11 mouse cellular contexts compared by ENCODE assay signal in genomic region chr6:83014482-83015466, GRCm38 (mm10). TPM values are rescaled to one million over a fixed set of nuclear protein-coding genes. Genes with fewer than 3 reads are reported as not detected.
DNase-seq lines count a peak whose midpoint lies in the region; ATAC-seq and TF ChIP-seq lines count a peak whose summit lies in the region.
"Had no signal": no experiment of that assay in that cellular context is flagged by ENCODE, and none has a peak within 500 bp of the region (broad histone marks: within the 10 kb centered on the region; RNA-seq: fewer than 3 reads in every experiment).

No protein-coding gene starts in this region.

- no peak for TF ChIP-seq CTCF in lung, postnatal 0 days (IDR thresholded peaks at IDR 0.05)
- no peak for TF ChIP-seq CTCF in liver, embryonic 14.5 days (IDR thresholded peaks at IDR 0.05; ENCODE audit: low read depth)

- H3K4me3 ChIP-seq in lung, postnatal 0 days (ENCODE audit: low read depth, low read length), result no peak overlapping the region
- H3K4me3 ChIP-seq in brown adipose tissue, adult 24 weeks (ENCODE audit: insufficient read depth, low read depth, low read length), result no peak overlapping the region
- peak overlapping the region; percentile 48 to 49 for H3K4me3 ChIP-seq in liver, embryonic 14.5 days (ENCODE audit: insufficient read depth in 1 of 2, low read depth in 2 of 2, low read length in 2 of 2)
- H3K4me3 ChIP-seq in stomach, embryonic 16.5 days (replicated peaks; ENCODE audit: low read length), result no peak overlapping the region

- no peak overlapping the region for H3K27ac ChIP-seq in lung, postnatal 0 days (ENCODE audit: low read length)
- H3K27ac ChIP-seq in brown adipose tissue, adult 24 weeks (replicated peaks; ENCODE audit: low read depth, low read length), result peak overlapping the region; percentile 34; the same call in 1 of the 2 replicates
- peak overlapping the region; percentile 97 for H3K27ac ChIP-seq in liver, embryonic 14.5 days
- H3K27ac ChIP-seq in stomach, embryonic 16.5 days (ENCODE audit: low read length), result no peak overlapping the region

- no peak for TF ChIP-seq EP300 in lung, postnatal 0 days (IDR thresholded peaks at IDR 0.05)
- TF ChIP-seq EP300 in liver, embryonic 14.5 days (IDR thresholded peaks at IDR 0.05; ENCODE audit: low read depth), result peak; percentile 87

- 61% methylated on average over 12 of the region's 12 CpGs for WGBS in lung, postnatal 0 days
- WGBS in liver, embryonic 14.5 days (ENCODE audit: insufficient replicate concordance), result 11% methylated on average over 12 of the region's 12 CpGs
- WGBS in stomach, embryonic 16.5 days, result 56% methylated on average over 12 of the region's 12 CpGs

- ATAC-seq in lung, postnatal 0 days, result peak; percentile 63
- peak; percentile 94 for ATAC-seq in liver, embryonic 14.5 days (ENCODE audit: insufficient read depth)
- peak; percentile 71 for ATAC-seq in stomach, embryonic 16.5 days (ENCODE audit: insufficient read depth, low FRiP score)

- no peak overlapping the region for H3K9ac ChIP-seq in lung, postnatal 0 days (replicated peaks; ENCODE audit: low read depth)
- H3K9ac ChIP-seq in liver, embryonic 14.5 days (replicated peaks), result peak overlapping the region; percentile 65
- no peak overlapping the region for H3K9ac ChIP-seq in stomach, embryonic 16.5 days (ENCODE audit: low read length)

- peak; percentile 36 for DNase-seq in lung, postnatal 0 days (ENCODE audit: low spot score)
- DNase-seq in lung, postnatal 36 days, result no peak
- peak; percentile 87 to 89 (median 89) for DNase-seq in liver, embryonic 14.5 days (ENCODE audit: low read depth in 3 of 3, low spot score in 3 of 3)
- no peak for DNase-seq in kidney, adult 9 months
- DNase-seq in cerebellum, adult 9-11 months, result no peak
- DNase-seq: cerebellum, adult 9-10 months; heart, adult 18-20 months; kidney, adult 18-20 months; lung, adult 18-20 months had no signal

- no peaks in the 10 kb centered on the region for H3K9me3 ChIP-seq in lung, postnatal 0 days (ENCODE audit: low read length)
- no peaks in the 10 kb centered on the region for H3K9me3 ChIP-seq in liver, embryonic 14.5 days (ENCODE audit: control insufficient read depth, low read length)
- H3K9me3 ChIP-seq in stomach, embryonic 16.5 days (replicated peaks; ENCODE audit: control insufficient read depth, low read length), result no peaks in the 10 kb centered on the region

- no peaks in the 10 kb centered on the region for H3K27me3 ChIP-seq in lung, postnatal 0 days (replicated peaks; ENCODE audit: insufficient read depth, low read length)
- no peaks in the 10 kb centered on the region for H3K27me3 ChIP-seq in liver, embryonic 14.5 days (ENCODE audit: control insufficient read depth, insufficient read depth, low read length)
- no peaks in the 10 kb centered on the region for H3K27me3 ChIP-seq in stomach, embryonic 16.5 days (ENCODE audit: control insufficient read depth, insufficient read depth, low read length)

- no peaks in the 10 kb centered on the region for H3K4me1 ChIP-seq in lung, postnatal 0 days (ENCODE audit: insufficient read depth, low read depth, low read length)
- H3K4me1 ChIP-seq in brown adipose tissue, adult 24 weeks (ENCODE audit: control insufficient read depth, insufficient read depth, insufficient read length, low read length), result peaks cover 8% of the 10 kb centered on the region
- peaks cover 76 to 82% of the 10 kb centered on the region in 2 experiments for H3K4me1 ChIP-seq in liver, embryonic 14.5 days (replicated peaks; ENCODE audit: control insufficient read depth in 2 of 2, insufficient read depth in 2 of 2, low read length in 1 of 2)
- peaks cover 13% of the 10 kb centered on the region; the same call in 1 of the 2 replicates for H3K4me1 ChIP-seq in stomach, embryonic 16.5 days (ENCODE audit: control insufficient read depth, insufficient read depth, low read length)

- H3K4me2 ChIP-seq in lung, postnatal 0 days (replicated peaks; ENCODE audit: low read depth, low read length), result no peak overlapping the region
- H3K4me2 ChIP-seq in liver, embryonic 14.5 days (ENCODE audit: low read depth), result peak overlapping the region; percentile 72
- H3K4me2 ChIP-seq in stomach, embryonic 16.5 days (ENCODE audit: low read depth, low read length), result no peak overlapping the region

- H3K36me3 ChIP-seq in lung, postnatal 0 days (ENCODE audit: insufficient read depth, low read length), result no peaks in the 10 kb centered on the region
- no peaks in the 10 kb centered on the region for H3K36me3 ChIP-seq in liver, embryonic 14.5 days (replicated peaks; ENCODE audit: control insufficient read depth, insufficient read depth, low read depth)
- no peaks in the 10 kb centered on the region for H3K36me3 ChIP-seq in stomach, embryonic 16.5 days (ENCODE audit: control insufficient read depth, insufficient read depth, low read length)

RNA-seq across cellular contexts. Expression of gene Dok1, which starts 18.5 kb away (rescaled TPM):
- polyA plus RNA-seq in lung, postnatal 0 days (2015; fragmentation: Nextera tagmentation; extraction: Ambion mirVana), result 22.8 and 23.3 TPM in 2 replicates
- polyA plus RNA-seq in brown adipose tissue, adult 24 weeks (2012; ENCODE audit: insufficient read depth, insufficient read length, missing spikeins), result 1.3 and 1.5 TPM in 2 replicates
- 13.9 and 14.9 TPM in 2 replicates for polyA plus RNA-seq in liver, embryonic 14.5 days (2012; rRNA removed)
- 12.7 and 15.7 TPM in 2 replicates for polyA plus RNA-seq in liver, embryonic 14.5 days (2014; fragmentation: Nextera tagmentation; extraction: Ambion mirVana)
- 10.5 and 11.3 TPM in 2 replicates for polyA plus RNA-seq in stomach, embryonic 16.5 days (2015; fragmentation: Nextera tagmentation; extraction: Ambion mirVana)

RNA-seq across cellular contexts. Expression of gene Loxl3, which starts 19.2 kb away (rescaled TPM):
- polyA plus RNA-seq in lung, postnatal 0 days (2015; fragmentation: Nextera tagmentation; extraction: Ambion mirVana), result 10.1 and 11.4 TPM in 2 replicates
- 0.63 and 1.6 TPM in 2 replicates for polyA plus RNA-seq in brown adipose tissue, adult 24 weeks (2012; ENCODE audit: insufficient read depth, insufficient read length, missing spikeins)
- 0.92 and 1.6 TPM in 2 replicates for polyA plus RNA-seq in liver, embryonic 14.5 days (2012; rRNA removed)
- 1.1 TPM in 2 replicates for polyA plus RNA-seq in liver, embryonic 14.5 days (2014; fragmentation: Nextera tagmentation; extraction: Ambion mirVana)
- polyA plus RNA-seq in stomach, embryonic 16.5 days (2015; fragmentation: Nextera tagmentation; extraction: Ambion mirVana), result 19.4 and 19.5 TPM in 2 replicates

RNA-seq across cellular contexts. Expression of gene Aup1, which starts 39.5 kb away (rescaled TPM):
- 201 and 205 TPM in 2 replicates for polyA plus RNA-seq in lung, postnatal 0 days (2015; fragmentation: Nextera tagmentation; extraction: Ambion mirVana)
- 78.0 and 97.2 TPM in 2 replicates for polyA plus RNA-seq in brown adipose tissue, adult 24 weeks (2012; ENCODE audit: insufficient read depth, insufficient read length, missing spikeins)
- polyA plus RNA-seq in liver, embryonic 14.5 days (2012; rRNA removed), result 172 and 269 TPM in 2 replicates
- 128 and 136 TPM in 2 replicates for polyA plus RNA-seq in liver, embryonic 14.5 days (2014; fragmentation: Nextera tagmentation; extraction: Ambion mirVana)
- polyA plus RNA-seq in stomach, embryonic 16.5 days (2015; fragmentation: Nextera tagmentation; extraction: Ambion mirVana), result 228 and 235 TPM in 2 replicates

RNA-seq across cellular contexts. Expression of gene Htra2, which starts 40.3 kb away (rescaled TPM):
- polyA plus RNA-seq in lung, postnatal 0 days (2015; fragmentation: Nextera tagmentation; extraction: Ambion mirVana), result 50.5 and 55.5 TPM in 2 replicates
- 42.8 and 48.9 TPM in 2 replicates for polyA plus RNA-seq in brown adipose tissue, adult 24 weeks (2012; ENCODE audit: insufficient read depth, insufficient read length, missing spikeins)
- 75.7 and 80.9 TPM in 2 replicates for polyA plus RNA-seq in liver, embryonic 14.5 days (2012; rRNA removed)
- 54.3 and 54.9 TPM in 2 replicates for polyA plus RNA-seq in liver, embryonic 14.5 days (2014; fragmentation: Nextera tagmentation; extraction: Ambion mirVana)
- 66.5 and 72.3 TPM in 2 replicates for polyA plus RNA-seq in stomach, embryonic 16.5 days (2015; fragmentation: Nextera tagmentation; extraction: Ambion mirVana)

RNA-seq across cellular contexts. Expression of gene Dqx1, which starts 42.9 kb away (rescaled TPM):
- polyA plus RNA-seq in lung, postnatal 0 days (2015; fragmentation: Nextera tagmentation; extraction: Ambion mirVana), result 1.9 and 2.4 TPM in 2 replicates
- polyA plus RNA-seq in brown adipose tissue, adult 24 weeks (2012; ENCODE audit: insufficient read depth, insufficient read length, missing spikeins), result 0.79 TPM in 1 of 2 replicates, not detected in the other
- polyA plus RNA-seq in liver, embryonic 14.5 days (2012; rRNA removed), result 7.7 and 7.8 TPM in 2 replicates
- polyA plus RNA-seq in liver, embryonic 14.5 days (2014; fragmentation: Nextera tagmentation; extraction: Ambion mirVana), result 2.9 and 3.1 TPM in 2 replicates
- polyA plus RNA-seq in stomach, embryonic 16.5 days (2015; fragmentation: Nextera tagmentation; extraction: Ambion mirVana), result 6.0 and 6.4 TPM in 2 replicates

Comparison
In these comparisons a context has a peak if more than half of its experiments do, and no peak if none do; other contexts are left out.
1. DNase-seq: peak in lung, postnatal 0 days (single experiment) and liver, embryonic 14.5 days (3 of 3); none in lung, postnatal 36 days (single experiment), kidney, adult 9 months (single experiment) and cerebellum, adult 9-11 months (single experiment).
2. H3K27ac ChIP-seq: peak in brown adipose tissue, adult 24 weeks (single experiment) and liver, embryonic 14.5 days (single experiment); none in lung, postnatal 0 days (single experiment) and stomach, embryonic 16.5 days (single experiment).
3. H3K4me3 ChIP-seq: peak in liver, embryonic 14.5 days (2 of 2); none in lung, postnatal 0 days (single experiment), brown adipose tissue, adult 24 weeks (single experiment) and stomach, embryonic 16.5 days (single experiment).
4. Peak in every context shown above with its lines, with median percentiles within 50 percentile points of each other: ATAC-seq.